Mouse (Mus musculus): ENCODE results near the gene Tcf20.
A peak's percentile ranks its signal among the peaks of the same experiment; 100 is the strongest.

Gene Tcf20

DNA sequence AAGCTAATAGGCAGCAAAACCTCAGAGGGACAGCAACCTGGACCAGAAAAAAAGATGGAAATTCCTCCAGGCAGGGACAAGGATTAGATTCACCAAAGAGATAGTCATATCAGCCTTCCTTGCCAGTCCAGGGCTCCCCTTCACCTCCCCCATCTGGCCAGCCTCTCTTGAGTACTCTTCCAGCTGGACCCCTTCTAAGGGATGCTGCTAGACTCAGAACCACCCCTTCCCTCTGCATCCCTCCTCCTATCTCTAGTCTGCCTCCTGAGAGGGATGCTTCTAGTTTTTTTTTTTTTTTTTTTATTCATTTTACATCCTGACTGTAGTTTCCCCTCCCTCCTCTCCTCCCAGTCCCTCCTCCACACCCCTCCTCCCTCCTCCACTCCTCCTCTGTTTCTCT, 8.8 kb upstream of the Tcf20 start:
- ATAC-seq (ENCODE audit: insufficient number of reproducible peaks, low FRiP score, low TSS enrichment), result no peak

DNA sequence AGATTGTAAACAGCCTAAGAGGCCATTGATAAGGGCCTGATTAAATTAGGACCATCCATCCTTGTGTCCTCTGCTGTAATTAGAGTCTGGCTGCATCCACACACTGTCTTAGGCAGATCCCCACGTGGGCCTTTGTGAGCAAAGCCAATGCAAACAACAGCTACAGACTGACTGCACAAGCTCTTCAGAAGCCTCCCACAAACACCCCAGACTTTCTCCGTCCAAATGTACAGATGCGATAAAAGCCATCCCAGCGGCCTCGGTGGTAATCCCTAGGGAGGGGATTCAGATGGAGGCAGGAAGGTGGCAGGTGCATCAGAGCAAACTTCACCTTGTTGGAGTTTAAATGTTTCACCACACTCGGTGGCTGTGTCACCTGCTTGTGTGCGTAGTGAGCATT, 7.6 kb upstream of the Tcf20 start:
- no peak for ATAC-seq (ENCODE audit: insufficient number of reproducible peaks, low FRiP score, low TSS enrichment)

DNA sequence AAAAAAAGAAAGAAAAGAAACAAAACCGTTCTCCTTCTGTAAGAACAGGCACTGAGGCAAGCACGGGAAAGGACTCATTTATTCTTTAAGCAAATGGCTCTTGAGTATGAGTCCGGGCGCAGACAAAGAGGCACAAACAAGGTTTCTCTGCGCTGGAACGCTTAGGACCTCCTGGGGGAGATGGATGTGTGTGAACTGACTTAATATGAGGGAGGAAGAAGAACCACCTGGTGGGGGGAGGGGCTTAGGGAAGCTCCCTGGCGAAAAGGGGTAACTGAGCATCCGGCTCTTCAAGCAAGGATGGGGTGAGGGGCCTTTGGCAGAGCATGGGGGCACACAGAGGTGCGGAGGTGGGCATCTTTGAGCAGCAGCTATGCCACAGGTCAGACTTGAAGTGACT, 5.2 kb upstream of the Tcf20 start:
- no peak for ATAC-seq (ENCODE audit: insufficient number of reproducible peaks, low FRiP score, low TSS enrichment)

DNA sequence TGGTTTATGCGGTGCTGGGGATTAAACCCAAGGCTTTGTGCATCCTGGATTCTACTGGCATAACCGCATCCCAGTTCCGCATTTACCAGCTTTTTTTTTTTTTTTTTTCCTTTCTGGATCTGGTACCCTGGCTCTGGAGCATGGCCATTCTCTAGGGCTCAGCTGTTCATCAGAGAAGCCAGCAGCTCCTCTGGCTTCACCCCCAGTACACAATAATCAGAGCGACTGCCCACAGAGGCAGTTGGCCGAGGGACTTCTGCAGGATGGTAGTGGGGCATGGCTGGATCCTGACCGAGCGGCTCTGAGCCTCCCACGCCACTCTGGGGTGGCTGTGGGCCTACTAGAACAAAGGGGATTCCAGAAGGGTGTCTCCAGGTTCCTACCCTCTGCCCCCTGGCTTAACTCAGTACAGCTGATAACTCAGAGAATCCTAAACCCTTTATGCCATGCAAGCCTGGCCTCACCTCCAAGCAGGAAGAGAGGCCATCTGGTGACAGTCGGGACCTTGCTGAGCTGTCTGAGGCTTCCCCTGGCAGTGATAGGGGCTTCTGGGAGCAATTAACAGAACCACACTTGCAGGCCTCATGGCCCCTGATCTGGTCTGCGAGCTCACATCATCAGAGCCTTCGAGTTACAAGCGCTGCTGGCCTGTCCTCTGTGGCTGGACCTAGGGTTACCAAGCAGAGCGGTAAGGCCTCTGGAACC, 4.6 kb upstream of the Tcf20 start:
- 0 out of 2 replicates have a peak, but pooled peaks have one; percentile 33 for ATAC-seq (ENCODE audit: insufficient number of reproducible peaks, low FRiP score, low TSS enrichment)

DNA sequence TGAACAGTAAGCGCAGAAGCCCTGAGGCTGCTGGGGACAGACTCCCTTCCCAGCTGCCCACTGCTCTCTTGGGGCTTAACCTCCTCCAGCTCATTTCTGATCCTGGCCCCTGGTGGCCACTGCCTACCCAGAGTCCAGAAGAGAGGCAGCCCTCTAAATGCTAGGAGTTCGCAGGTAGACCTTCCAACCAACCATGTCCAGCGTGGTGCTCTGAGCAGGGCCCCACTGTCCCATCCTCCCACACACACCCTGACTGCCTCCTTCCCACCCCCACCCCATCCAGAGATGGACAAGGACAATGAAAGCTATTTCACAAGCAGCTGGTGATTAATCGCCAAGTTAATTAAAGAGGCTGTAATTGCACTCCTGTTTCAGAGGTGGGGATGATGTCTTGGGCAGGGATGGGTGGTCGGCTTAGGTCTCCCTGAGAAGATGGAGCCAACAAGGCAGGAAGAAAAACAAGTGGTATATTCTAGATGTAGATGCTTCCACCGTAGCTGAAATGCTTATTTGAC, 1.6 kb upstream of the Tcf20 start:
- no peak for ATAC-seq (ENCODE audit: insufficient number of reproducible peaks, low FRiP score, low TSS enrichment)

DNA sequence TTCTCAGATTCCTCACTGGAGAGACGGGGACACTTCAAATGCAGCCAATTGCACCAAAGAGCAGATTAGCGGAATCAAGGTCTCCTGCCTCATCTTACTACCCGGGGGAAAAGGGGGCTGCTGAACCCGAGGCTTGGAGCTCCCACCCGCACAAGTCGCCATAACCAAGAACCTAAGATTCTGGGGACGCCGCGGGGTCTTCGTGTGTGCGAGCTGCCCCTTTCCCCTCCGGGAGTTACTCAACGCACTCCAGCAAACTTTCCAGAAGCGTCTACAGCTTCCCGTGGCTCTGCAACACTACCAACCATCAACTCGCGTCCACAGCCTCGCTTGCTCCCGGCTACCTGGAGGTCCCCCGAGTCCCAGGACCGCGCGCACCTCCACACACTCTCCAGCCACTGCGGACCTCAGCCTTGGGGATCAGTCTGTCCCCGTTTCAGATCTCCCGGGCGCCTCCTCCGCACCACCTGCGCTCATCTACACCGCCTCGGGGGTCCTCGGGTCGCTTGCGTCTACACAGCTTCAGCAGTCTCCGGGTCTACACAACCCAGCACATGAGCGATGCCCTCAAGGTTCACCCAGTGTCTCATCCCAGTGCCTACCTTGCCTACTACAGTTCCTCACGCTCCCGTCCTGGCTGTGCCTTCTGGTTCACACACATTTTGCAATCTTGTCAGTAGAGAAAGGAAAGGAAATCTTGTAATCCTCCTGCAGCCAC, 499 bp downstream of the Tcf20 start:
- 0 out of 2 replicates have a peak, but pooled peaks have one; percentile 16 for ATAC-seq (ENCODE audit: insufficient number of reproducible peaks, low FRiP score, low TSS enrichment)

DNA sequence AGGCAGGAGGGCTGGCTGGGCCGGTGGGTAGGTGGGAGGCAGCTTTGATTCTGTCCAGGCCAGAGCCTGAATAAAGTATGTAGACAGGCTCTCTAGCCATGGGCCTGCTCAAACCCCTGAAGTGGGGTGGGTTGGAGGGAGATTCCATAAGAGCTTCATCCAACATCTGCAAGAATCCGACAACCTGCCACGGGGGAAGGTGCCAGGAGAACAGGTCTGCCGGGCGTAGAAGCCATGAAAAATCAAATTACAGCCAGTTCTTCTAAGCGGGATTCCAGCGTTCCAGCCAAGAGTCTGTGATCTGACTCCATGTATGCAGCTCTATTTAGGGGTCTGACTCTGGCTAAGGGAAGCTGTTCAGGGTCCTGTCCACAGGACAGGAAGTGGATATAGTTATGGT, 3.1 kb downstream of the Tcf20 start:
- ATAC-seq (ENCODE audit: insufficient number of reproducible peaks, low FRiP score, low TSS enrichment), result no peak

DNA sequence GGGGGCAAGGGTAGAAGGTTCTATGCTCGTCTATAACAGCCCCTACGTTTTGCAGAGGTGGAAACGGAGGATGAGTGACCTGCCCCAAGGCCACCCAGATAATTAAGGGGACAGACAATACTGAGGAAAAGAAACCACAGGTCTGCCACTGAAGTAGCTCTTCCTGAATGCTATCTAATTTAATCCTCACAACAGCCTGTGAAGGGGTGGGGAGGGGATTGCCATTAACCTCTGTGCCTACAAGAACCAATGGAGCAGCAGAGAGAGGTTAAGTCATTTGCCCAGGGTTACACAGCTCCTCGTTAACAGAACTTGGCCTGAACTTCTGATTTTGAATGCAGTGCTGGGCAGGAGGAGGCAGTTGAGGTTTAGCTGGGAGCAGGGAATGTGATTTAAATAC, 3.6 kb downstream of the Tcf20 start:
- no peak for ATAC-seq (ENCODE audit: insufficient number of reproducible peaks, low FRiP score, low TSS enrichment)

DNA sequence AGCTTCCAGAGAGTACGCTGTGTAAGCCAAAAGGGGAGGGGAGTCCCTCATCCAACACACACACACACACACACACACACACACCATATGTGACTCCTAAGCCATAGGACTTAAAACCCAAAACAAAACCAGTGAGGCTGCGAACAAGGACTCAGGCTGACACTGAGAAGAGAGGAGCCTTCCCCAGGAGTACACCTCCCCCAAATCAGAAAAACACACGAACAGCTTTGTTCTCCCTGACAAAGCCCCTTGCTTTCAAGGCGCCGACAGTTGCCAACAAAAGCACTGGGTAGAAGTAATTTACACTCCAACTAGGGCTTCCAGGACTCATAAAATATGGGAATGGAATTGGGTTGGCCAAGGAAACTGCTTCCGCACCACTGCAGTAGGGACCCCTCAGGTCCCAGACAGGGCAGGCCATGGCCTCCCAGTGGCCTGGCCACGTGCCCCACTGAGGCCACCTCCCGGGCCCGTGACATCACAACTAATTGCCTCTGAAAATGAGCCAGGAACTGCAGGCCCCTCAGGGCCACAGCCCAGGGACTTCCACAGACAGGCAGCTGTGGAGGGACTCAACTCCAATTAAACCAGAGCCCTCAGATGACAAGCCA, 4.2 kb downstream of the Tcf20 start:
- ATAC-seq (ENCODE audit: insufficient number of reproducible peaks, low FRiP score, low TSS enrichment), result no peak

DNA sequence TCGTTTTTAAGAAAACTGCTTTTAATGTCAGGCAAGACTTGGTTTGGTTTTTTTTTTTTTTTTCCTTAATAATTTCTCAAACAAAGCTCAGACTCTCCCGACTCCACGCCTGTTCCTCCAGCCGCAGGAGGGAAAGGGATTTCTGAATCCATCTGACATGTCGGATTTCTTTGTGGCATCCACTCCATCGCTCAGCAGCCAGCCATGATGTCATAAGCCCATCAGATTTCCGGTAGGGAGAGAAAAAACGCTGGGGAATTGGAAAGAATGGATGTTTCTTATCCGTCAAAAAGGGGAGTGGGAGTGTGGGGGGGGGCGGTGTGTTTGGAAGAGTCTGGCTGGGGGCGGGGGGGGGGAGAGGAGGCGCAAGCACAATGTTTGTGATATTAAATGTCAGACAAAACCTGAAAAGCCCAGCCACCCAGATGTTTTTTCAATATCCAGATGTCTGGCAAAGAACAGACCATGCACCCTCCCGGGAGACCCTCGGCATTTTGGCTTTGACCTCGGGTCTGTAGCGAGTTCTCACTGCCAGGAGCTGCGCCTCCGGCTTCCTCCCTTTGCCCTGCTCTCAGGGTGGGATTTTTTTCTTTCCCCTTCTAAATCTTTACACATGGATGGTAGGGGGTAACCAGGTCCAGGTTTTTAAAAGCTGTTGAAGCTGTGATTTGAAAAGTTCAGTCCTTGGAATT, 4.8 kb downstream of the Tcf20 start:
- ATAC-seq (ENCODE audit: insufficient number of reproducible peaks, low FRiP score, low TSS enrichment), result no peak

DNA sequence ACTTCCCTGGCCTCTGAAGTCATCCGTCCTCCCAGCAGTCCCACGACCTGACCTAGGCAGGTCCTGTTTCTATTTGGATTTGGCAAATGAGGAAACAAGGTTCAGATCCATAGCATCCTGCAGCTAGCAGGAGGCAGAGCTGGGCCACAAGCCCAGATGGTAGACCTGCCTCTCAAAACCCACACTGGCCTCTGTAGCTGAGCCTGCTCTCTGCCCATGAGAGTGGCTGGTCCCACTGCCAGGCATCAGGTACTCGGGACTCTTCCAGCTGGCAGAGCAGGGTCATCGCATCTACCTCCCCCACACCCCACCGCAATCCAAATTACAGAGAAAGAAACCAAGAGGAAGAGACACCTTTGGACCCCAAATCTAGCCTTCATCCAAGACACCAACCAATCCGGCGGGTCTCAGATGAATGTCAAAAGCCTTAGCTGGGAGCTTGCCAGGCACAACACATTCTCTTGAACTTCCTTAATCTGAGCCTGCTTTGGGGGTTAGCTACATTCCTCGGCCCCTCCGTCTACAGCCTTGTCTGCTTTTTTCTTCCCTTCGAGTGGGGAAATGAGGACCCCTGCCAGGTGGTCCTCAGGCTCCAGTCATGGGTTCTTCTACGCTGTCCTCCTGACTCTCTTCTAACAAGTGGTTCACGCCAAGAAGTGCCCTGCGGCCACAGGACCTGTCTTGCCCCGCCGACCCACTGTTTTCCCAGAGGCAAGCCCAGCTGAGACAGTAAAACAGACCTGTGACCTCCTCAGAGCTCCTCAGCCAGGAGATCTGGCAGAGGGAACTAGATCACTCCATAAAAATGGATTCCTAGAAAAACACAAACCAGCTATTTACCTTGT, 5.8 kb downstream of the Tcf20 start:
- ATAC-seq (ENCODE audit: insufficient number of reproducible peaks, low FRiP score, low TSS enrichment), result peak; percentile 51; the same call in 1 of the 2 replicates

DNA sequence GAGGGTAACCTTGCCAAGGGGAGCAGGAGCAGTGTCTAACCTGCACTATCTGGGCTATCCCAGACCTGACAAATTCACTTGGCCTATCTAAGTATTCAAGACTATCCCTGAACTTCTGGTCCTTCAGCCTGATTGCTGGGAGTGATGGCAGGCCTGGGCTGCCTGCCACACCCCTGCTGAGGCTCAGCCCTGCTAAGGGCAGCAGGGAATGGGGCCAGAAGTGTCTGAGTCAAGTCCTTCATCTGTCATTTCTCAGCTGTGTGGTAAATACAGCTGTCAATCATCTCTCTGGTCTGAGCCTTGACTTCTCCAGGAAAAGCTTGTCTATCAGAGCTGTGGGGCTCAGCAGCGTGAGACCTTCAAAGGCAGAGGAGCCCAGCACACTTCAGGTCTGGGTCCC, 8.1 kb downstream of the Tcf20 start:
- no peak for ATAC-seq (ENCODE audit: insufficient number of reproducible peaks, low FRiP score, low TSS enrichment)

DNA sequence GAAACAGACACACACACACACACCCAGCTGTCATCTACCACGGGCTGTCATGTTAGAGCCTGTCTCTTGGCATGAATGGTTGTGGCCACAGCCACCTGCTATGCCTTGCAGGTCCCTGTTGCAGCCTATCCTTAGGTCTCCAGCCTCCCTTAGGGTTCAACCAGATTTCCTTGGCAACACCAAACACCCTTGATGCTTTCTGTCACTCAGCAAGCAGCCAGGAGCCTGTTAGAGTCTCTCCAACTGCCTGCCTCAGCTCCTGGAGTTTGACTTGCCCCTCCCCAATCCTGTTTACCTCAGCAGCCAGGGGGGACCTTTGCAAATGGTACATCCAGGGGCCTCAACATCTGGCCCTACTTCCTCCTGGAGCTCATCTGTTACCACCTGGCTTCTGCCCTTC, 13.2 kb downstream of the Tcf20 start:
- ATAC-seq (ENCODE audit: insufficient number of reproducible peaks, low FRiP score, low TSS enrichment), result no peak

DNA sequence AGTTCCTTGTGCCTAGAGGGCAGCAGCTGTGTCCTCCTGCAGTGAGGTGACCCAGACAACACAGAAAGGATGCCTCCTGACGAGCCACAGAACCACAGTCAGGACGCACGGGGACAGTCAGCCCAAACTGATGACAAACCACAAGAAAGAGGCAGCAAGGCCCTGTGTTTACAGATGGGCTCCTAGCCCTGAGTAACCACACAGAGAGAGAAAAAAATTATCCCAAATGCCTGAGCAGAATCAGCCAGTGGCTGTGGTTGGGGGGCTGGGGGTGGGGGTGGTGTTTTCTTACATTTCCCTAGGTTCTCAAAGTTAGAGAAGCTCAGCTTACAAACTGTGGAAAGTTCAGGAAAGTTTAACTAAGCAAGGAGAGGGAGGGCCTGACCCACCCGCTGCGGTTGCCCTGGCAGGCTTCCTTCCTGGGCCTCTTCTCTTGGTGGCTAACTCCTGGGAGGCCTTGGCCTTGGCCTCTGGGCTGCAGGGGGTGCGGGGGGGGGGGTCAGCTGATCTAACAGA, 18.4 kb downstream of the Tcf20 start:
- no peak for ATAC-seq (ENCODE audit: insufficient number of reproducible peaks, low FRiP score, low TSS enrichment)

DNA sequence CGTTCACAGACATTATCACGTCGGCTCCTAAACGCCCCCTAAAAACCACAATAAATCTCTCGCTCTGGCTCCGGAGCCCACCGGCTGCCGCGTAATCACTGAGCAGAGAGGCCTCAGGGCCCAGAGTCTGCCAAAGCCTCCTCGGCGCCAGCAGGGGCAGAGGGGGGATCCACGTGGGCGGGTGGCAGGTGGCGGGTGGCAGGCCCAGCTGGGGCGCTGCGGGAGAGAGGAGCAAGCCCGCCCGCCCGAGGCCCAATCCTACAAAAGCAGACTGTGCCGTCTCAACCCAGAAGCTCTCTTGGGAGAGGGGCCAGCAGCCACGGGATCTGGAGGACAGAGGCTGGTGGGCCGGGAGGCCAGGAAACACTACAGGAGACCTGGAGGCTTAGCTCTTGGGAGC, 19.2 kb downstream of the Tcf20 start:
- ATAC-seq (ENCODE audit: insufficient number of reproducible peaks, low FRiP score, low TSS enrichment), result peak; percentile 62

DNA sequence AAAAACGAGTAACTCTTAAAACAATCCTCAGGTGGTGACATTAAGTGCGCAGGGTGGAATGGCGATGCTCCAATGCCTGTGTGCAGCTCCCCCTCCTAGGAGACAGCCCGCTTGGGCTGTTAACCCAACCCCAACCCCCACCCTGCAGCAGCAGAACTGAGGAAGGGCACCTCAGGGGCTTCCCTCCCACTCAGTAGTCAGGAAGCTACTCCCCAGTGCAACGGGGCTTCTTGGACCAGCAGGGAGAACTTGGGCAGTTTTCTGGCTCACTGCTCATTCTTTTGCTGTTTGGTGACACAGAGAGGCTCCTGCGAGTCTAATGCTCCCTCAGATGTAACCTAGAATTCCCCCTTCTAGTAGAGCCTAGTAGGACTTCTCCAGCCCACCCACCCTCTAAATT, 19.7 kb downstream of the Tcf20 start:
- no peak for ATAC-seq (ENCODE audit: insufficient number of reproducible peaks, low FRiP score, low TSS enrichment)

DNA sequence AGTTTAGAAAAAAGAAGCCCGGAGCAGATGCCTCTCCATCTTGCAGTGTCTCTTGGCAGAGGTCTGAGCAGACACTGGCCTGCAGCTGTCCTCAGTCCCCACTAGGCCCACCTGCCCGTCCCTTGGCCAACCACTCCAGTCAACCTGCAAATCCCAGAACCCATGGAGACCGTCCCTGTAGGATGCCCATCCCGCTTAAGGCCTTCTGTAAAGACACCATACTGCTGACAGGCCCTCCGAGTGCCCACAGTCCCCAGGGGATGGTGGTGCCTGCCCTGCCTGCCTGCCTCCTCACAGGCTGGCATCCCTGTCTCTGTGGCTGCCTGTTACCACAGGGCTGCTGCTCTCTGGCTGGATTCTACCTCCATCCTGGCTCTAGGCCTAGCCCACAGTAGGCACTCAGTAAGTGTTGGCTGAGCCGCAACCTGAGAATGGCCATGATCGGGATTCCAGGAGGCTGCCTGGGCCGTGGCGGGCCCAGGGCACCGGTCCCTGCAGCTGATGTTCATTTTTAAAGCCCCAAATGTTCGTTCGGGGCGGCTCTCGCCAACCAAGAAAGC, 23.3 kb downstream of the Tcf20 start:
- 0 out of 2 replicates have a peak, but pooled peaks have one; percentile 26 for ATAC-seq (ENCODE audit: insufficient number of reproducible peaks, low FRiP score, low TSS enrichment)

DNA sequence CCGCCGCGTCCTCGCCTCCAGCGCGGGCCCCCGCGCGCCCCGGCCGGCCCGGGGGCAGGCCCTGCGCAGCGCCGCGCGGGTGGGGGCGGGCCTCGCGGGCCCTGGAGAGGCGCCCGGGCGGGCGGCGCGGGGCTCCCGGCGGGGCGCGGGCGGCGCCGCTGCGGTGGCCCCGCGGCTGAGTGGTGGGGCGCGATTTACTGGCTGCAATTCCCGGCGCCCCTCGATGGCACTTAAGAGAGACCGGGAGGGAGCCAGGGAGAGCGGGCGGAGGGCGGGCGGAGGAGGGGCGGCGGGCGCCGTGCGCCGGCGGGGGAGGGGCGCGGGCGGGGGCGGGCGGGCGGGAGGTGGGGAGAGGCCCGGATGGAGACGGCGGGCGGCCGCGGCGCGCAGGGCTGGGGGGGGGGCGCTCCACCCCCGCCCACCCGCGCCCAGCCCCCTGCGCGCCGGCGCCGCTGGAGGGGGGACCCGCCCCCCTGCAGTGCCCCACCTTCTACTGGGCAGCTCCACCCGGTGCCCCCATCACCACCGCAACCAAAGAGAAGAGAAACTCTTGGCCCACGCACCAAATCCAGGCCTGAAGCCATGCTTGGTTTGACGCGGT, 24.0 kb downstream of the Tcf20 start:
- no peak for ATAC-seq (ENCODE audit: insufficient number of reproducible peaks, low FRiP score, low TSS enrichment)

DNA sequence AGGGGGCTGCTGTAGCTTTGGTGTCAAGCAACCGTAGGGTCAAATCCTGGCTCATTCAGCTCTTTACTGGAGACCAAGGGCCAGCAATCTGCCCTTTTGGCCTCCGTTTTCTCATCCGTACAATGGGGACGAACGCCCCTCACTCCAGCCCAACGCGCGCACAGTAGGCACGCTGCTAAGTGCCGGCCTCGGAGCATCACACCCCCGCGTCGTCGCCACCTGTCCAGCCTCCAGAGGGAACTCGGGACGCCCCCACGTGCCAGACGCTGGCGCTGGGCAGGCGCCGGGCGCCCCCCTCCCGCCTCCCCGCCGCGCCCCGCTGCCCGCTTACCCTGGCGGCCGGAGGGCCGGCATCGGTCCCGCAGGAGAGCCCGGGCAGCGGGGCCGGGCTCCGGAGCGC, 24.6 kb downstream of the Tcf20 start:
- no peak for ATAC-seq (ENCODE audit: insufficient number of reproducible peaks, low FRiP score, low TSS enrichment)

All from cerebellum, adult (tissue).